Mouse (Mus musculus) heart, embryonic 14.5 days (tissue): Measurements from ENCODE around the gene Phrf1. TPM values are rescaled to one million over a fixed set of nuclear protein-coding genes. Genes with fewer than 3 reads are reported as not detected.

Experiments used
- microRNA counts: library from miRNA; unstranded; fragments of <30 nt; microRNA quantifications from one replicate; lab custom pipeline; 2016
- microRNA-seq: library from miRNA; unstranded; fragments of <30 nt; microRNA quantifications from one replicate; pipeline ENCODE4, GENCODE M21; 2016
- polyA plus RNA-seq: library from polyadenylated mRNA; unstranded; fragments of >200 nt; fragmentation: Nextera tagmentation; extraction: Ambion mirVana; gene quantifications from 2 replicates; pipeline ENCODE4 v1.2.1, GENCODE M21; 2014

The Phrf1 gene
- polyA plus RNA-seq, 1 experiment from 2014 or later: 41.3 TPM

MicroRNA genes within 50 kb of the gene (microRNA counts, 519-probe panel; counts per million panel counts)
- microRNA mmu-miR-210 (lab: Ali Mortazavi, UCI): 6,246 counts per million, percentile 89 among the panel's probes with 10 or more counts

Small RNA genes lying within 50 kb of the gene (microRNA-seq; reads per million reads assigned to microRNA genes)
- 989 reads per million, percentile 78 among the genes with 10 or more reads in this experiment for gene Mir210

Other genes with a start within 250 kb of the Phrf1 start
- 89.6 and 105 TPM in 2 replicates for gene Ifitm3, start 218.0 kb upstream of the Phrf1 start, polyA plus RNA-seq
- gene Ifitm6, start 210.9 kb upstream of the Phrf1 start, polyA plus RNA-seq: 0.43 and 0.97 TPM in 2 replicates
- not detected in 2 replicates for gene Gm17387, start 199.7 kb upstream of the Phrf1 start, polyA plus RNA-seq
- gene B4galnt4, start 167.7 kb upstream of the Phrf1 start, polyA plus RNA-seq: 0.27 and 0.66 TPM in 2 replicates
- gene Pkp3, start 150.6 kb upstream of the Phrf1 start, polyA plus RNA-seq: 0.23 TPM in 1 of 2 replicates, not detected in the other
- 2.8 TPM in 2 replicates for gene Sigirr, start 128.2 kb upstream of the Phrf1 start, polyA plus RNA-seq
- 0.34 TPM in 1 of 2 replicates, not detected in the other for gene Ano9, start 111.0 kb upstream of the Phrf1 start, polyA plus RNA-seq
- 51.8 and 65.6 TPM in 2 replicates for gene Ptdss2, start 106.4 kb upstream of the Phrf1 start, polyA plus RNA-seq
- 109 and 116 TPM in 2 replicates for gene Rnh1, start 55.9 kb upstream of the Phrf1 start, polyA plus RNA-seq
- 93.9 and 96.7 TPM in 2 replicates for gene Hras, start 34.8 kb upstream of the Phrf1 start, polyA plus RNA-seq
- 1.6 and 2.8 TPM in 2 replicates for gene Lrrc56, start 34.6 kb upstream of the Phrf1 start, polyA plus RNA-seq
- gene Lmntd2, start 14.7 kb upstream of the Phrf1 start, polyA plus RNA-seq: 0.46 and 0.62 TPM in 2 replicates
- 12.1 and 12.4 TPM in 2 replicates for gene Rassf7, start 12.9 kb upstream of the Phrf1 start, polyA plus RNA-seq
- gene Irf7, start 37.7 kb downstream of the Phrf1 start, polyA plus RNA-seq: 2.8 and 4.7 TPM in 2 replicates
- gene Cdhr5, start 48.0 kb downstream of the Phrf1 start, polyA plus RNA-seq: not detected in 2 replicates
- gene Sct, start 50.3 kb downstream of the Phrf1 start, polyA plus RNA-seq: 1.6 and 2.3 TPM in 2 replicates
- gene Drd4, start 63.2 kb downstream of the Phrf1 start, polyA plus RNA-seq: not detected in 2 replicates
- 36.9 and 42.1 TPM in 2 replicates for gene Deaf1, start 98.9 kb downstream of the Phrf1 start, polyA plus RNA-seq
- gene Tmem80, start 99.0 kb downstream of the Phrf1 start, polyA plus RNA-seq: 17.6 and 22.2 TPM in 2 replicates
- 0.76 TPM in 1 of 2 replicates, not detected in the other for gene Eps8l2, start 110.1 kb downstream of the Phrf1 start, polyA plus RNA-seq
- 216 and 221 TPM in 2 replicates for gene Taldo1, start 163.4 kb downstream of the Phrf1 start, polyA plus RNA-seq
- 25.6 and 30.2 TPM in 2 replicates for gene Gatd1, start 185.4 kb downstream of the Phrf1 start, polyA plus RNA-seq
- gene Cend1, start 200.7 kb downstream of the Phrf1 start, polyA plus RNA-seq: 1.6 and 2.1 TPM in 2 replicates
- 13.0 and 13.3 TPM in 2 replicates for gene Slc25a22, start 209.1 kb downstream of the Phrf1 start, polyA plus RNA-seq
- gene Pidd1, start 215.2 kb downstream of the Phrf1 start, polyA plus RNA-seq: 6.1 and 7.1 TPM in 2 replicates
- 874 and 975 TPM in 2 replicates for gene Rplp2, start 218.6 kb downstream of the Phrf1 start, polyA plus RNA-seq
- gene Pnpla2, start 226.4 kb downstream of the Phrf1 start, polyA plus RNA-seq: 48.7 and 49.0 TPM in 2 replicates
- 20.4 and 25.6 TPM in 2 replicates for gene Cracr2b, start 232.3 kb downstream of the Phrf1 start, polyA plus RNA-seq
- gene Cd151, start 238.6 kb downstream of the Phrf1 start, polyA plus RNA-seq: 77.5 and 115 TPM in 2 replicates
- 73.2 and 78.0 TPM in 2 replicates for gene Polr2l, start 246.3 kb downstream of the Phrf1 start, polyA plus RNA-seq
- gene Tspan4, start 246.5 kb downstream of the Phrf1 start, polyA plus RNA-seq: 61.5 and 65.0 TPM in 2 replicates